Mouse (Mus musculus): ENCODE results near the gene Rapgef4. TPM values are rescaled to one million over a fixed set of nuclear protein-coding genes. Genes with fewer than 3 reads are reported as not detected.
A peak's percentile ranks its signal among the peaks of the same experiment; 100 is the strongest.

The Rapgef4 gene
- polyA plus RNA-seq, 1 experiment from 2014 or later = 3.6 TPM

DNA sequence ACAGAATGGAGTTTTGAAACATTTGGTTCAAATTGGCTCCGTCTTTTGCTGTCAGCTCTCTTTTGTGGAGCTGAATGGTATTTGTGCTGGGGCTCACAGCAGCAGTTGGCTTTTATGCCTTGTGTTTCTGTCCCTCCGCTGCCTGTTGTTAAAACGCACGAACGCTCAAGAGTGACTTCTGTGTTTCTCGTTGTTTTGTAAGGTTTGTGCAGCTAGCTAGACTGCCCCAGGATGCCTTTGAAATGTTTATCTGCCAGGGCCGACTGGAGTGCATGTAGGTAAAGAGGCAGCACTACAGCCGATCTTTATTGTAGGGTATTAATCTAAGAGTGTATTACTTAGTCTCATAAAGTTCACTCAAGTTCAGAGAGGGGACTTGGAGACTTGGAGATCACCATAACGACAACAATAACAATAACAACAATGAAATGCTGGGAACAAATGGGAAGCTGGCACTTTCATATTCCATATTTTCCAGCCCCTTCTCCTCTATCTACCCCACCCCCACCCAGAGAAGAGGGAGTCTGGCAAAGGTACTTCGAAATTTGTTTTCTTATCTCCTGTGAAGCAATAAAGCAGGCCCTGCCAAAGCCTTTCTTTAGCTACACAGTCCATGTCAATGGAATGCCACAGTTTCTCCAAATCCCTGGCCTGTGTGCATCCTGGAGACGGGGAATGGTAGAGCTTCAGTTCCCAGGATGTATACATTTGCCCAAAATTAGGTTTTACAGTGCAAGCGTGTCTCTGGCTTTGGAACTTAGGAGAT lies 262.1 kb downstream of the Rapgef4 start:
- no peaks in the 10 kb centered on the region for H3K4me1 ChIP-seq (replicated peaks; ENCODE audit: control insufficient read depth, insufficient read depth)
- WGBS = 63% methylated on average over 12 of the region's 12 CpGs
- H3K27ac ChIP-seq (replicated peaks) = no peak overlapping the region
- H3K4me2 ChIP-seq (replicated peaks; ENCODE audit: low read depth) = no peak overlapping the region
- H3K9me3 ChIP-seq (ENCODE audit: control insufficient read depth, low read length) = no peaks in the 10 kb centered on the region
- DNase-seq (ENCODE audit: low spot score) (no peak), ATAC-seq (ENCODE audit: low FRiP score, low TSS enrichment) (no peak)
- no peaks in the 10 kb centered on the region; the same call in 1 of the 2 replicates for H3K36me3 ChIP-seq (ENCODE audit: control insufficient read depth, insufficient read depth, low read length)
- no peak for TF ChIP-seq CTCF (IDR thresholded peaks at IDR 0.05; ENCODE audit: low read depth)
- no peak for TF ChIP-seq EP300 (optimal IDR thresholded peaks at IDR 0.05)
- no peak overlapping the region for H3K9ac ChIP-seq (ENCODE audit: low read length)
- H3K4me3 ChIP-seq (ENCODE audit: low read depth, low read length) = no peak overlapping the region
- no peaks in the 10 kb centered on the region for H3K27me3 ChIP-seq (ENCODE audit: control insufficient read depth, insufficient read depth, low read length)

DNA sequence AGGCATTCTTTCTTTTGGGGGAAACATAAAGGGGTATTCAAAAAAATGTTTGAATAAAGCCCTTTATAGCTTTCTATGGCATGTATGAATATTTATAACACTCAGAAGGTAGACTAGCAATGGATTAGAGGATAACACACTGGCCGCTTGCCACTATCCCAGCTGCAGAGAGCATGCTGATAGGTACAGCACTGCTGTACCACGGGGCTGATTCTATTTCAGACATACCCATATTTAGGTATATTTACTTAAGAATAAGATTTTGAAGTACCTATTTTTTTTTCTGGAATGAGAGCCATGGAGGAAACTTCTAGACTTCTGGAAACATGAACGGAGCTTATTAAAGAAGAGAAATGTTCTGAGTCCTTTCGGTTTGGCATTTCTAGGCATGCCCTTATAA lies 264.6 kb downstream of the Rapgef4 start:
- Histone ChIP-seq H3K4me1 (replicated peaks; ENCODE audit: control insufficient read depth, insufficient read depth) (no peaks in the 10 kb centered on the region), H3K9ac (ENCODE audit: low read length) (no peak overlapping the region), H3K4me3 (ENCODE audit: low read depth, low read length) (no peak overlapping the region), H3K36me3 (ENCODE audit: control insufficient read depth, insufficient read depth, low read length) (no peaks in the 10 kb centered on the region; the same call in 1 of the 2 replicates), H3K27ac (replicated peaks) (no peak overlapping the region), H3K27me3 (ENCODE audit: control insufficient read depth, insufficient read depth, low read length) (no peaks in the 10 kb centered on the region), H3K4me2 (replicated peaks; ENCODE audit: low read depth) (no peak overlapping the region), H3K9me3 (ENCODE audit: control insufficient read depth, low read length) (no peaks in the 10 kb centered on the region)
- DNase-seq (ENCODE audit: low spot score) (no peak), ATAC-seq (ENCODE audit: low FRiP score, low TSS enrichment) (no peak)
- 50% methylated on average over 4 of the region's 4 CpGs for WGBS
- TF ChIP-seq EP300 (optimal IDR thresholded peaks at IDR 0.05) = no peak
- TF ChIP-seq CTCF (IDR thresholded peaks at IDR 0.05; ENCODE audit: low read depth) = no peak

DNA sequence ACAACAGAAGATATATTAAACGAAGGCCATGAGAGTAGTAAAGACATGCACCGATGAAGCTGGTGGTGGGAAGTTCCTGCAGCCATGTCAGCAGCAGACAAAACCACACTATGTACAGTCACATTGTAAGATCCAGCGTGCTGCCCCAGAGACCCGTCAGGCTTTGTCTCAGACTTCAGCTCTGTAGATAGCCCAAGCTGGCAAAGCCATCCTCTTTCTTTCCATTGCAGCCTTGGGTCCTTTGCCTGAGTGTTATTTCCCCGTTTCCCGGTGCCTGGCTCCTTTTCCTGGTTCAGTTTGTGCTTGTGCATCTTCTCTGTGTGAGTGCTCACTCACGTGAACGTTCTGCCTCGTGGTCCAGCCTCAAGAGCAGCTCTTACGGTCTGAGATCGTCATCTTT lies 265.3 kb downstream of the Rapgef4 start:
- no peak for ATAC-seq (ENCODE audit: low FRiP score, low TSS enrichment)
- WGBS = 84% methylated on average over 11 of the region's 11 CpGs
- Histone ChIP-seq H3K4me2 (replicated peaks; ENCODE audit: low read depth) (no peak overlapping the region), H3K4me1 (replicated peaks; ENCODE audit: control insufficient read depth, insufficient read depth) (no peaks in the 10 kb centered on the region), H3K27me3 (ENCODE audit: control insufficient read depth, insufficient read depth, low read length) (no peaks in the 10 kb centered on the region), H3K4me3 (ENCODE audit: low read depth, low read length) (no peak overlapping the region), H3K27ac (replicated peaks) (no peak overlapping the region), H3K9me3 (ENCODE audit: control insufficient read depth, low read length) (no peaks in the 10 kb centered on the region), H3K9ac (ENCODE audit: low read length) (no peak overlapping the region), H3K36me3 (ENCODE audit: control insufficient read depth, insufficient read depth, low read length) (no peaks in the 10 kb centered on the region; the same call in 1 of the 2 replicates)
- no peak for DNase-seq (ENCODE audit: low spot score)
- TF ChIP-seq EP300 (optimal IDR thresholded peaks at IDR 0.05) = no peak
- no peak for TF ChIP-seq CTCF (IDR thresholded peaks at IDR 0.05; ENCODE audit: low read depth)

DNA sequence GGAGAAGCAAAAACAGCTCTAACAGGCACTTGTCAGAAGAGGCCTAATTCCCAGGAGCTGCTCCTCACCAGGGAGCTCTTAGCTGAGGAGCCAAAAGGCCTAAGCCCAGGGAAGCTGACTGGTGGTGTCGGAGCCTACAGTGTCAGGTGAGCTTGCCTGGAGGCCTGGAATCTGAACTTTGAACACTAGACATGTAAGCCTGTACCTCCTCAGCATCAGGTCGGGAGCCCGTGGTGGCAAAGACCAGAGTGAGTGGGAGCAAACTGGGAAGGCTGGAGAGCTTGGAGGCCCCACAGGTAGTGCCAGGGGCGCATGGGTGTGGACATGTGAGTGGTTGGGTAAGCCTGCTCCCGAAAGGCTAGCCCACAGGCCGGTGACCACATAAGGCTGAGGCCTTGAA lies 266.8 kb downstream of the Rapgef4 start:
- H3K9ac ChIP-seq (ENCODE audit: low read length) = no peak overlapping the region
- no peak overlapping the region for H3K4me2 ChIP-seq (replicated peaks; ENCODE audit: low read depth)
- no peak for TF ChIP-seq CTCF (IDR thresholded peaks at IDR 0.05; ENCODE audit: low read depth)
- no peak for TF ChIP-seq EP300 (optimal IDR thresholded peaks at IDR 0.05)
- H3K9me3 ChIP-seq (ENCODE audit: control insufficient read depth, low read length) = no peaks in the 10 kb centered on the region
- no peak overlapping the region for H3K4me3 ChIP-seq (ENCODE audit: low read depth, low read length)
- H3K27me3 ChIP-seq (ENCODE audit: control insufficient read depth, insufficient read depth, low read length) = no peaks in the 10 kb centered on the region
- H3K4me1 ChIP-seq (replicated peaks; ENCODE audit: control insufficient read depth, insufficient read depth) = no peaks in the 10 kb centered on the region
- WGBS = 96% methylated on average over 6 of the region's 6 CpGs
- ATAC-seq (ENCODE audit: low FRiP score, low TSS enrichment) (0 out of 2 replicates have a peak, but pooled peaks have one; percentile 26), DNase-seq (ENCODE audit: low spot score) (no peak)
- H3K36me3 ChIP-seq (ENCODE audit: control insufficient read depth, insufficient read depth, low read length) = no peaks in the 10 kb centered on the region
- H3K27ac ChIP-seq (replicated peaks) = no peak overlapping the region

DNA sequence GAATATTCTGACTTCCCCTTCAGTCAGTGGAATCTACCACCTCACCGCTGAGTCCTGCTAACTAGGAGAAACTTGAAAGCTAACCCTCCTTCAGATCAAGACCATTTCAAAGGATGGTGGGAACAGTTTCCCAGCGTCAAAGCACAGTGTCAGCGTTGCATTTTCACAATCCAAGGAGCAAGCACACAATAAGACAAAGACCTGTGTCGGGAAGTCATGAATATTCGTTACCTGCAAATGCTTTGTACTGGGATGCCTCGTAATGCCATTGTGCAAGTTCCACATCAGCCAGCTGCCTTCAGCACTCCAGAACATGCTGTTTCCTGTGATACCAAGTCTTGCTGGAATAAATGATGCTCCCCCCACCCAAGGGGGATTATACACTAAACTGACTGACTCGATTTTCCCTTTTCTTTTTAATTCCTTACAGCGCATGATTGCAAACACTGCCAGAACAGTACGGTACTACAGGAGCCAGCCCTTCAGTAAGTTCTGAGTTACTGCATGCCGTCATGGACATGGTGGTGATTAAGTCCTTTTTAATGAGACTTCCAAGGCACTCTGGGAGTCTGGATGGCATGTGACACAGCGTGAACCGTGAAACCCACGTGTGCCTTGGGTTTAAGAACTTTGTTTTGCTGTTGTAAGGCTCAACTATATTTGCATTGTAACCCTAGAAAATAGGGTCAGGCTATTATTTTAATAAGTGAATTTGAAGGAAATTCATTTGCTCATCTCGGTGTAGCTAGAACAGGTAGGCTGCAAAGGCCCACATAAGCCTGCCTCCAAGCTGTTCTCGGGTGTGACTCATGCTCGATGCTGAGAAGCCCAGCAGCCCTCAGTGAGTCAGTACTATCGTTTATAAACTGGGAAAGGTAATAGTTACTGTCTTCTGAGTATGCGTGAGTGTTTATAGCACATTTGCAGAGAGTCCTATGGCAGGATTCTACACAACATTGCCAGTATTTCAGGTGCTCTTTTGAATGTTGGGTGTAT lies 271.8 kb downstream of the Rapgef4 start:
- no peak overlapping the region for H3K9ac ChIP-seq (ENCODE audit: low read length)
- no peaks in the 10 kb centered on the region for H3K36me3 ChIP-seq (ENCODE audit: control insufficient read depth, insufficient read depth, low read length)
- H3K9me3 ChIP-seq (ENCODE audit: control insufficient read depth, low read length) = no peaks in the 10 kb centered on the region
- ATAC-seq (ENCODE audit: low FRiP score, low TSS enrichment) (peak; percentile 71; the same call in 1 of the 2 replicates), DNase-seq (ENCODE audit: low spot score) (no peak)
- WGBS = 59% methylated on average over 18 of the region's 18 CpGs
- no peak for TF ChIP-seq CTCF (IDR thresholded peaks at IDR 0.05; ENCODE audit: low read depth)
- no peak for TF ChIP-seq EP300 (optimal IDR thresholded peaks at IDR 0.05)
- no peak overlapping the region for H3K27ac ChIP-seq (replicated peaks)
- H3K4me3 ChIP-seq (ENCODE audit: low read depth, low read length) = no peak overlapping the region
- H3K4me1 ChIP-seq (replicated peaks; ENCODE audit: control insufficient read depth, insufficient read depth) = no peaks in the 10 kb centered on the region; the same call in 1 of the 2 replicates
- H3K27me3 ChIP-seq (ENCODE audit: control insufficient read depth, insufficient read depth, low read length) = no peaks in the 10 kb centered on the region
- H3K4me2 ChIP-seq (replicated peaks; ENCODE audit: low read depth) = no peak overlapping the region

Data from stomach, postnatal 0 days (tissue).